In genomic region chr5:41898748-41899147, GRCm38 (mm10) we compare ENCODE assay signal across 24 mouse cellular contexts. TPM values are rescaled to one million over a fixed set of nuclear protein-coding genes. Genes with fewer than 3 reads are reported as not detected.
A peak's percentile ranks its signal among the peaks of the same experiment; 100 is the strongest.
DNase-seq lines count a peak whose midpoint lies in the region; ATAC-seq and TF ChIP-seq lines count a peak whose summit lies in the region.
"Had no signal": no experiment of that assay in that cellular context is flagged by ENCODE, and none has a peak within 500 bp of the region (broad histone marks: within the 10 kb centered on the region; RNA-seq: fewer than 3 reads in every experiment).

No protein-coding gene starts in this region.

- no peaks in the 10 kb centered on the region for H3K9me3 ChIP-seq in forebrain, postnatal 0 days (ENCODE audit: low read length)
- H3K9me3 ChIP-seq in forebrain, embryonic 15.5 days = no peaks in the 10 kb centered on the region
- H3K9me3 ChIP-seq: forebrain, embryonic 10.5 days; G1E; hindbrain, embryonic 15.5 days; limb, embryonic 15.5 days; midbrain, embryonic 12.5 days; neural tube, embryonic 15.5 days; stomach, embryonic 15.5 days had no signal

- intact Hi-C loops in left cerebral cortex, postnatal 14 days (cut with DNase I) = no loop called here

- no peaks in the 10 kb centered on the region for H3K27me3 ChIP-seq in forebrain, postnatal 0 days (ENCODE audit: insufficient read depth, low read length)
- H3K27me3 ChIP-seq in forebrain, embryonic 15.5 days = no peaks in the 10 kb centered on the region
- H3K27me3 ChIP-seq: CH12.LX; hindbrain, embryonic 15.5 days; limb, embryonic 15.5 days; midbrain, embryonic 12.5 days; neural tube, embryonic 15.5 days; Patski; stomach, embryonic 15.5 days had no signal

- no peak overlapping the region for H3K4me3 ChIP-seq in forebrain, postnatal 0 days (ENCODE audit: low read depth, low read length)
- H3K4me3 ChIP-seq in forebrain, embryonic 15.5 days = no peak overlapping the region
- H3K4me3 ChIP-seq: forebrain, embryonic 10.5 days; hindbrain, embryonic 15.5 days; limb, embryonic 15.5 days; midbrain, embryonic 12.5 days; neural tube, embryonic 15.5 days; stomach, embryonic 15.5 days had no signal

- no peaks in the 10 kb centered on the region for H3K36me3 ChIP-seq in forebrain, postnatal 0 days (ENCODE audit: insufficient read depth)
- no peaks in the 10 kb centered on the region for H3K36me3 ChIP-seq in forebrain, embryonic 15.5 days
- H3K36me3 ChIP-seq: forebrain, embryonic 10.5 days; G1E; hindbrain, embryonic 15.5 days; limb, embryonic 15.5 days; midbrain, embryonic 12.5 days; neural tube, embryonic 15.5 days; stomach, embryonic 15.5 days had no signal

- no peak overlapping the region for H3K4me2 ChIP-seq in forebrain, postnatal 0 days (ENCODE audit: low read depth)
- no peak overlapping the region for H3K4me2 ChIP-seq in forebrain, embryonic 15.5 days (replicated peaks)
- H3K4me2 ChIP-seq: heart, embryonic 11.5 days; hindbrain, embryonic 15.5 days; limb, embryonic 15.5 days; lung, embryonic 14.5 days; midbrain, embryonic 12.5 days; neural tube, embryonic 15.5 days; stomach, embryonic 15.5 days had no signal

- DNase-seq in forebrain, postnatal 0 days = peak; percentile 13
- DNase-seq in left cerebral cortex, postnatal 14 days (ENCODE audit: low spot score in 2 of 2) = peak; percentile 28 to 38
- DNase-seq in left cerebral cortex, adult 11 months (ENCODE audit: low spot score) = no peak
- DNase-seq in layer of hippocampus, adult 8-10 months (ENCODE audit: low spot score in 2 of 2) = peak; percentile 23 to 57
- peak; percentile 60 for DNase-seq in testis, postnatal 10 days (ENCODE audit: low spot score)
- DNase-seq in B cell, adult 2 months = no peak
- DNase-seq: adrenal gland, adult 8-10 months; cerebellum, adult 9-11 months; gastrocnemius, postnatal 10 days; kidney, adult 8-10 months; kidney, postnatal 10 days; lung, embryonic 14.5 days had no signal

- no peak overlapping the region for H3K9ac ChIP-seq in forebrain, postnatal 0 days
- no peak overlapping the region for H3K9ac ChIP-seq in forebrain, embryonic 15.5 days (replicated peaks)
- H3K9ac ChIP-seq: hindbrain, embryonic 15.5 days; limb, embryonic 15.5 days; liver, embryonic 14.5 days; lung, embryonic 14.5 days; midbrain, embryonic 12.5 days; neural tube, embryonic 15.5 days; stomach, embryonic 15.5 days had no signal

- H3K27ac ChIP-seq in forebrain, postnatal 0 days (ENCODE audit: low read depth, low read length) = no peak overlapping the region
- no peak overlapping the region for H3K27ac ChIP-seq in forebrain, embryonic 15.5 days (replicated peaks)
- H3K27ac ChIP-seq: forebrain, embryonic 10.5 days; hindbrain, embryonic 15.5 days; limb, embryonic 15.5 days; liver, embryonic 14.5 days; midbrain, embryonic 12.5 days; neural tube, embryonic 15.5 days; stomach, embryonic 15.5 days had no signal

- ATAC-seq in forebrain, postnatal 0 days = no peak
- no peak for ATAC-seq in forebrain, embryonic 15.5 days (replicated peaks)
- ATAC-seq: Patski had no signal

- no peaks in the 10 kb centered on the region for H3K4me1 ChIP-seq in forebrain, postnatal 0 days (ENCODE audit: insufficient read depth)
- H3K4me1 ChIP-seq in forebrain, embryonic 15.5 days = no peaks in the 10 kb centered on the region
- H3K4me1 ChIP-seq: forebrain, embryonic 10.5 days; hindbrain, embryonic 15.5 days; limb, embryonic 15.5 days; midbrain, embryonic 12.5 days; neural tube, embryonic 15.5 days; stomach, embryonic 15.5 days had no signal

- no peak for TF ChIP-seq CTCF in forebrain, postnatal 0 days (IDR thresholded peaks at IDR 0.05; ENCODE audit: low read depth)

- 58% methylated on average over 1 of the region's 1 CpGs for WGBS in forebrain, postnatal 0 days
- WGBS in forebrain, embryonic 15.5 days = 53% methylated on average over 1 of the region's 1 CpGs

RNA-seq across cellular contexts. Expression of gene Bod1l, which starts 54.6 kb away (rescaled TPM):
- 16.5 and 23.5 TPM in 2 replicates for total RNA-seq in forebrain, postnatal 0 days (2014; rRNA removed)
- 13.2 and 24.5 TPM in 2 replicates for polyA plus RNA-seq in forebrain, postnatal 0 days (2015; fragmentation: Nextera tagmentation; extraction: Ambion mirVana)
- 27.6 and 31.2 TPM in 2 replicates for polyA plus RNA-seq in forebrain, embryonic 15.5 days (2015; fragmentation: Nextera tagmentation; extraction: Ambion mirVana)
- total RNA-seq in left cerebral cortex, postnatal 14 days (2021) = 10 to 100 TPM; 35.6 to 36.0 TPM
- 10 to 100 TPM; 36.6 to 39.2 (median 38.4) TPM for total RNA-seq in layer of hippocampus, adult 8-10 months (2022)

Comparison
In these comparisons a context has a peak if more than half of its experiments do, and no peak if none do; other contexts are left out.
1. DNase-seq: peak in forebrain, postnatal 0 days (single experiment), left cerebral cortex, postnatal 14 days (2 of 2), layer of hippocampus, adult 8-10 months (2 of 2) and testis, postnatal 10 days (single experiment); none in left cerebral cortex, adult 11 months (single experiment) and B cell, adult 2 months (0 of 2).